9 mouse cellular contexts compared by ENCODE assay signal in genomic region chrX:103556681-103557490, GRCm38 (mm10).
DNase-seq lines count a peak whose midpoint lies in the region; ATAC-seq and TF ChIP-seq lines count a peak whose summit lies in the region.
"Had no signal": no experiment of that assay in that cellular context is flagged by ENCODE, and none has a peak within 500 bp of the region (broad histone marks: within the 10 kb centered on the region; RNA-seq: fewer than 3 reads in every experiment).

No protein-coding gene starts in this region.

- no peak overlapping the region for H3K4me3 ChIP-seq in gastrocnemius, adult 2 months
- H3K4me3 ChIP-seq in heart, embryonic 11.5 days (ENCODE audit: low read depth, low read length): no peak overlapping the region

- ATAC-seq in heart, embryonic 11.5 days (replicated peaks; ENCODE audit: insufficient number of reproducible peaks, low FRiP score, low TSS enrichment): no peak

- DNase-seq in gastrocnemius, adult 2 months: no peak
- no peak for DNase-seq in gastrocnemius, postnatal 36 days
- DNase-seq in 416B (ENCODE audit: low read depth): peak; percentile 56
- peak; percentile 21 for DNase-seq in lung, postnatal 10 days
- DNase-seq in testis, postnatal 10 days (ENCODE audit: low spot score): no peak
- DNase-seq in cerebellum, adult 9-11 months: no peak
- DNase-seq in thymus, adult 18-20 months: no peak
- DNase-seq: B cell, adult 2 months had no signal

- no peaks in the 10 kb centered on the region for H3K36me3 ChIP-seq in heart, embryonic 11.5 days (ENCODE audit: control insufficient read depth, insufficient read depth, low read length)

- no peak overlapping the region for H3K4me2 ChIP-seq in heart, embryonic 11.5 days

- 0 out of 2 replicates have a peak, but pooled peaks cover 3% of the 10 kb centered on the region for H3K27me3 ChIP-seq in heart, embryonic 11.5 days (ENCODE audit: control insufficient read depth, insufficient read depth, low read length)

- no peak overlapping the region for H3K9ac ChIP-seq in heart, embryonic 11.5 days (ENCODE audit: low read depth, low read length)

- H3K4me1 ChIP-seq in heart, embryonic 11.5 days (ENCODE audit: control insufficient read depth, insufficient read depth, low read length): peaks cover 7% of the 10 kb centered on the region

- H3K27ac ChIP-seq in gastrocnemius, adult 2 months: peak overlapping the region; percentile 48
- H3K27ac ChIP-seq in heart, embryonic 11.5 days (ENCODE audit: low read depth, low read length): peak overlapping the region; percentile 66; the same call in 1 of the 2 replicates

- H3K9me3 ChIP-seq in heart, embryonic 11.5 days (replicated peaks; ENCODE audit: control insufficient read depth, low read length): no peaks in the 10 kb centered on the region

- no peak for TF ChIP-seq CTCF in gastrocnemius, adult 2 months (IDR thresholded peaks at IDR 0.05)

- intact Hi-C loops in gastrocnemius, adult 2 months (cut with DNase I): no loop called here
- intact Hi-C loops in gastrocnemius, postnatal 36 days (cut with DNase I): no loop called here

- 47% methylated on average over 7 of the region's 7 CpGs for WGBS in heart, embryonic 11.5 days (ENCODE audit: insufficient replicate concordance)

Comparison
In these comparisons a context has a peak if more than half of its experiments do, and no peak if none do; other contexts are left out.
1. DNase-seq: peak in 416B (single experiment) and lung, postnatal 10 days (single experiment); none in gastrocnemius, adult 2 months (single experiment), gastrocnemius, postnatal 36 days (0 of 2), testis, postnatal 10 days (single experiment), cerebellum, adult 9-11 months (single experiment) and thymus, adult 18-20 months (0 of 2).